Mouse (Mus musculus): ENCODE results near the gene Cntd1.

DNA sequence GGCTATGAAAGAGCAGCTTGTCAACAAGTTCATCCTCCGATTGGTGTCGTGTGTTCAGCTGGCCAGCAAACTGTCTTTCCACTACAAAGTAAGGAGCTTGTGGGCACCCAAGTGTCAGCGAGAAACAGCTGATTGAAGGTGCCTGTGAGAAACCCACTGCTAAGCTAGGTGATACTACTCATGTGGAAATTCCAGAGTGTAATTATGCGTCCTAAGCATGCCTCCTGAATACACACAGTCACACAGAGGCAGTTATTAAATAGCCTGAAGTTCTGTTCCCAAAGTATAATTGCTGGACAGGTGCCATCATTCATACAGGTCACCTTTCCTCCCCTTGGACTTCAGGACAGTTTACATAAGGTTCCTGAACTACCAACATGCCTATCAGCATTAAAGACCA lies 5.0 kb downstream of the Cntd1 start:
- TF ChIP-seq CTCF (IDR thresholded peaks at IDR 0.05; ENCODE audit: control insufficient read depth, insufficient read depth, insufficient read length) = no peak
- TF ChIP-seq USF1 (IDR thresholded peaks at IDR 0.05; ENCODE audit: low read depth) = no peak

Measured in C2C12 (cell line).